Mouse (Mus musculus): ENCODE data around the gene Epb41l4b. TPM values are rescaled to one million over a fixed set of nuclear protein-coding genes. Genes with fewer than 3 reads are reported as not detected.

The Epb41l4b gene
- total and polyA plus RNA-seq, 3 experiments, result 0.93 to 4.9 (median 2.0) TPM

GRCm38 (mm10) chr4:57095569-57095968 lies 47.7 kb downstream of the Epb41l4b start:
- Histone ChIP-seq H3K36me3 (replicated peaks in 1 of 2; ENCODE audit: control insufficient read depth in 1 of 2, insufficient read depth in 1 of 2, low read length in 1 of 2) (no peaks in the 10 kb centered on the region), H3K9me3 (replicated peaks; ENCODE audit: low read length) (no peaks in the 10 kb centered on the region), H3K79me2 (replicated peaks; ENCODE audit: control insufficient read depth, extremely low read depth, insufficient read depth, poor library complexity, severe bottlenecking) (no peaks in the 10 kb centered on the region), H3K4me1 (ENCODE audit: control insufficient read depth in 1 of 2, insufficient read depth in 2 of 2) (peaks cover 5 to 14% of the 10 kb centered on the region in 2 experiments), H3K4me3 (replicated peaks in 1 of 3; ENCODE audit: low read depth in 2 of 3, low read length in 2 of 3, poor library complexity in 1 of 3) (no peak overlapping the region), H3K27ac (ENCODE audit: insufficient read depth, low read depth) (no peak overlapping the region), H3K9ac (ENCODE audit: insufficient read depth, low read depth) (no peak overlapping the region), H3K27me3 (replicated peaks) (no peaks in the 10 kb centered on the region), H3K4me2 (ENCODE audit: insufficient read depth, low read depth, poor library complexity, severe bottlenecking) (no peak overlapping the region)
- in situ Hi-C loops (cut with MboI; ENCODE audit: low pct_ligation_motif_present, low pct_unique_long_range_greater_than_20kb, low sequenced_read_pairs), result no loop called here
- dilution Hi-C loops (cut with MboI; ENCODE audit: extremely low pct_ligation_motif_present, extremely low pct_unique_long_range_greater_than_20kb, low sequenced_read_pairs), result no loop called here
- no peak for DNase-seq (ENCODE audit: extremely low read depth)
- TF ChIP-seq TCF12 (IDR thresholded peaks at IDR 0.05; ENCODE audit: low read depth, low read length) (no peak), RAD21 (IDR thresholded peaks at IDR 0.05; ENCODE audit: low read depth, low read length) (no peak), POLR2A (IDR thresholded peaks at IDR 0.05; ENCODE audit: low read depth, low read length) (no peak), SIN3A (IDR thresholded peaks at IDR 0.05; ENCODE audit: low read length) (no peak), SMC3 (IDR thresholded peaks at IDR 0.05; ENCODE audit: low read depth, low read length) (no peak), RCOR1 (conservative IDR thresholded peaks at IDR 0.05; ENCODE audit: low read depth, low read length) (no peak)

DNA sequence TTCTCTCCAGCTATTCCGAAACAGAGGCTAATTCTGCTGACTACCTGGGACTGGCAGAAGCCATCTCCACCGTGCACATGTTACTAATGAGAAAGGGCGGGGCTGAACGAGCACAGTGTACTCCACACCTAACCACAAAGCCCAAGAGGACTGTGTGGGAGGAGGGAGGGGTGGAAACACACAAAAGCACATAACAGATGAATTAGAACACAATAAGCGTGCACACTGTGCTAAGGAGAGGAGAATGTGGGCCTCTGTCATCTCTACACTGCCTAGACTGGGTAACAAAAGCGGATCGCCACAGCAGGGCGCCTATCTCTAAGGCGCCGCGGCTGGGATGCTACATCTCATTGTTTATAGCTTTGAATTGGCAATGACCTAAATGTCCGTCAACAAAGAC lies 51.9 kb downstream of the Epb41l4b start:
- in situ Hi-C loops (cut with MboI; ENCODE audit: low pct_ligation_motif_present, low pct_unique_long_range_greater_than_20kb, low sequenced_read_pairs), result no loop called here
- Histone ChIP-seq H3K4me2 (ENCODE audit: insufficient read depth, low read depth, poor library complexity, severe bottlenecking) (peak overlapping the region; percentile 37; the same call in 1 of the 2 replicates), H3K9me3 (replicated peaks; ENCODE audit: low read length) (no peaks in the 10 kb centered on the region), H3K79me2 (replicated peaks; ENCODE audit: control insufficient read depth, extremely low read depth, insufficient read depth, poor library complexity, severe bottlenecking) (no peaks in the 10 kb centered on the region), H3K4me3 (replicated peaks in 1 of 3; ENCODE audit: low read depth in 2 of 3, low read length in 2 of 3, poor library complexity in 1 of 3) (no peak overlapping the region), H3K4me1 (ENCODE audit: control insufficient read depth in 1 of 2, insufficient read depth in 2 of 2) (peaks cover 5 to 10% of the 10 kb centered on the region in 2 experiments), H3K27ac (ENCODE audit: insufficient read depth, low read depth) (no peak overlapping the region), H3K27me3 (replicated peaks) (no peaks in the 10 kb centered on the region), H3K9ac (ENCODE audit: insufficient read depth, low read depth) (no peak overlapping the region), H3K36me3 (replicated peaks in 1 of 2; ENCODE audit: control insufficient read depth in 1 of 2, insufficient read depth in 1 of 2, low read length in 1 of 2) (no peaks in the 10 kb centered on the region)
- dilution Hi-C loops (cut with MboI; ENCODE audit: extremely low pct_ligation_motif_present, extremely low pct_unique_long_range_greater_than_20kb, low sequenced_read_pairs), result no loop called here
- peak; percentile 63 for DNase-seq (ENCODE audit: extremely low read depth)
- no peak for TF ChIP-seq USF1 (IDR thresholded peaks at IDR 0.05; ENCODE audit: low read depth, low read length)
- TF ChIP-seq POLR2AphosphoS2 (IDR thresholded peaks at IDR 0.05; ENCODE audit: low read depth, low read length), result no peak
- no peak for TF ChIP-seq JUN (IDR thresholded peaks at IDR 0.05; ENCODE audit: insufficient read depth, low read depth, low read length)
- TF ChIP-seq MXI1 (IDR thresholded peaks at IDR 0.05; ENCODE audit: low read depth, low read length), result no peak
- peak; percentile 69; the same call in 1 of the 2 replicates for TF ChIP-seq MYC (IDR thresholded peaks at IDR 0.05; ENCODE audit: low read depth, low read length)
- TF ChIP-seq CHD1 (IDR thresholded peaks at IDR 0.05; ENCODE audit: low read depth, low read length), result no peak
- TF ChIP-seq USF2 (conservative IDR thresholded peaks at IDR 0.05; ENCODE audit: low read depth, low read length), result no peak
- TF ChIP-seq MEF2A (IDR thresholded peaks at IDR 0.05; ENCODE audit: borderline replicate concordance, low read depth, low read length), result no peak
- no peak for TF ChIP-seq PAX5 (IDR thresholded peaks at IDR 0.05; ENCODE audit: low read length)
- TF ChIP-seq ZMIZ1 (IDR thresholded peaks at IDR 0.05; ENCODE audit: low read depth, low read length), result no peak
- no peak for TF ChIP-seq ZC3H11A (IDR thresholded peaks at IDR 0.05; ENCODE audit: low read depth, low read length)
- TF ChIP-seq MAX (IDR thresholded peaks at IDR 0.05; ENCODE audit: low read length), result 0 out of 2 replicates have a peak, but pooled peaks have one; percentile 41
- peak; percentile 81; the same call in 1 of the 2 replicates for TF ChIP-seq MAZ (IDR thresholded peaks at IDR 0.05; ENCODE audit: low read depth, low read length)
- TF ChIP-seq EP300 (IDR thresholded peaks at IDR 0.05; ENCODE audit: low read length), result peak; percentile 47; the same call in 1 of the 2 replicates
- no peak for TF ChIP-seq NRF1 (IDR thresholded peaks at IDR 0.05; ENCODE audit: low read depth, low read length)
- no peak for TF ChIP-seq GABPA (IDR thresholded peaks at IDR 0.05; ENCODE audit: insufficient replicate concordance, low read depth, low read length)
- no peak for TF ChIP-seq SMC3 (IDR thresholded peaks at IDR 0.05; ENCODE audit: low read depth, low read length)
- TF ChIP-seq ELF1 (IDR thresholded peaks at IDR 0.05; ENCODE audit: low read depth, low read length), result no peak
- TF ChIP-seq CHD2 (IDR thresholded peaks at IDR 0.05; ENCODE audit: low read length), result no peak
- no peak for TF ChIP-seq E2F4 (IDR thresholded peaks at IDR 0.05; ENCODE audit: insufficient replicate concordance, low read depth, low read length)
- TF ChIP-seq BHLHE40 (IDR thresholded peaks at IDR 0.05; ENCODE audit: low read depth, low read length), result peak; percentile 78

Data from CH12.LX (cell line).